Mouse (Mus musculus): ENCODE data around the gene Gm8024.
"Not testable (repeated sequence)": the region's sequence is repeated elsewhere in the genome, so short reads cannot be mapped to it uniquely, and the experiment has no call there.

The Gm8024 gene

GRCm38 (mm10) chr14:42524182-42524581 lies at the start of gene Gm8024:
Gene Gm8024 (minus strand): TSS chr14:42524282.
- DNase-seq: not testable (repeated sequence)

- DNase-seq: not testable (repeated sequence)
Observed at GRCm38 (mm10) chr14:42543170-42543701, 19.2 kb upstream of the Gm8024 start.

DNA sequence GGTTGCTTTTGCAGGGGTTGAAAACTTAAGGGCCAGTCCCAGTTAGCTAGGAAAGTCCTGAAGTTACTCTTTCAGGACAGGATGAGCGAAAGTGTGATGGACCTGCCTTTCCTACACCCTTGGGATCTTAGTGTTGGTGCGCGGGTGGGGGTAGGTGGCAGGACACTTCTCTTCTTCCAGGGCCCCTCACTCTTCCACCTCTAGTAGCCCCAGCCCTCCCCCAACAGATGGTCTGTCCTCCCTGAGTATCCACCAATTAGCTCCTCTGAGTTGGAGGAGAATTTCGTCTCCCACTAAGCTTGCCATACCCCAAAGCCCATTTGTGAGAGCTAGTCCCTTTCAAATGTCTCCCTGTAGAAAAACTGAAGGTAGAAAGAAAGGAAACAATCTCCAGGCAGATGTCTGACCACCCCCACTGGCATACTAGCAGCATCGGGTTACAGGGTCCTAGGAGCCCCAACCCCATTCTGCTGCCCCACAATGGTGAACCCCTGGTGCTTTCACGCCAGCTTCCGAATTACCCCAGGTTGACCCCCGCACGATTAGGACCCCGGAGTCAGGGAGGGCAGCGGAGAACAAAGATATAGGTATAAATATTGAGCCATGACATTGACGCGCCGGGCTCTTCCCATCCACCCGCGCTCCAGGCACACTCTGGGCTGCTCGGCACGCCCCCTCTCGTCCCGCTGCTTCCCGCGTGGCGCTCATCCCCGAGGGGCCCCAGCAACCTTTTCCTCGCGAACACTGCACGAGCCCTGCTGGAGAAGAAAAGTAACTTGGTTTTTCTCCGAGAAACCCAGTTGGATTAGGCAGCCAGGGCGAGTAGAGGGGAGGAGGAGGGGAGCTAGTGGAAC lies 18.5 kb upstream of the Gm8024 start:
- not testable (repeated sequence) for DNase-seq

DNA sequence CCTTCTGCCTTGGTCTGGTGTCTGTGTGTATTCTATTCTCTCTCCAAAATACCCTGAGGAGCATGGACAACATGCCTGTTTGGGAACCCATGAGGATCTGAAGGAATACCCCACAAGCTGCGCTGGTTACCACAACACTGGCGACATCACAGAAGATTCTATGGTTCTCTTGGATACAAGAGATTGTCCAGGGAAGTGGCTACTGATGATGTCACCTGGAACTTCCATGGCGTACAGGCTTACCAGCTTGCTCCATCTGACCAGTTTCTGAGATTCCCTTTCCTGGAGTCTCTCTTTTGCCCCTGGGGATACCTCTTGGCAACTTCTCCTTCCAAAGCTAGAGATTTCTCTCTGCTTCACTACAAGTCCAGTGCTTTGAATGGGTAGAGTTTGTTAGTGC lies 21.8 kb downstream of the Gm8024 start, which contains the start of gene Gm8020:
Gene Gm8020, minus strand, starts transcription at position 101 of the 400 bp plus-strand sequence.
- DNase-seq: not testable (repeated sequence)

Data from lung, postnatal 14 days (tissue).